Mouse (Mus musculus) ES-Bruce4 (cell line): ENCODE results near the gene Fgfr2. TPM values are rescaled to one million over a fixed set of nuclear protein-coding genes. Genes with fewer than 3 reads are reported as not detected.

Source experiments
- H3K27ac ChIP-seq: 2 replicates; pipeline ENCODE4 v1.5.1; 2012; ENCODE audit warnings: low read length, inconsistent platforms; ENCODE audit not compliant: insufficient read depth
- H3K27me3 ChIP-seq: 2 replicates; pipeline ENCODE4 v1.6.1; 2012; ENCODE audit warnings: mild to moderate bottlenecking, low read length, inconsistent platforms; ENCODE audit not compliant: control insufficient read depth, poor library complexity, insufficient read depth, severe bottlenecking
- H3K36me3 ChIP-seq: 2 replicates; pipeline ENCODE4 v1.6.1; 2012; ENCODE audit warnings: inconsistent platforms, mild to moderate bottlenecking, low read length, moderate library complexity; ENCODE audit not compliant: control insufficient read depth, poor library complexity, insufficient read depth, severe bottlenecking
- H3K4me1 ChIP-seq: one replicate; pipeline ENCODE4 v1.8.1; 2011; ENCODE audit warnings: low read length; ENCODE audit not compliant: control insufficient read depth, insufficient read depth
- H3K4me3 ChIP-seq: 2 replicates; pipeline ENCODE4 v1.5.1; 2011; ENCODE audit warnings: low read depth, mild to moderate bottlenecking, low read length
- H3K9ac ChIP-seq: 2 replicates; pipeline ENCODE4 v1.6.1; 2012; ENCODE audit warnings: low read depth, mild to moderate bottlenecking, inconsistent platforms; ENCODE audit not compliant: poor library complexity, severe bottlenecking
- H3K9me3 ChIP-seq: replicated peaks from 2 replicates; pipeline ENCODE4 v1.6.1; 2012; ENCODE audit warnings: mild to moderate bottlenecking, low read length, inconsistent platforms; ENCODE audit not compliant: control insufficient read depth, poor library complexity, insufficient read depth, severe bottlenecking
- CTCF ChIP-seq: IDR thresholded peaks from one replicate; pipeline ENCODE4 v1.8.1; 2011; ENCODE audit warnings: low read depth, low read length
- EP300 ChIP-seq: IDR thresholded peaks from 2 replicates; pipeline ENCODE4 v1.6.1; 2011; ENCODE audit warnings: low read depth, low read length; ENCODE audit not compliant: insufficient read depth
- POLR2A ChIP-seq: IDR thresholded peaks from one replicate; pipeline ENCODE4 v1.8.1; 2011; ENCODE audit warnings: low read length; ENCODE audit not compliant: insufficient read depth
- polyA plus RNA-seq: library from polyadenylated mRNA; stranded (reverse); fragments of >200 nt; gene quantifications from 2 replicates; pipeline ENCODE4 v1.2.4, GENCODE M21; 2011; ENCODE audit warnings: low read depth; ENCODE audit not compliant: missing spikeins, insufficient read depth, insufficient read length

Fgfr2 gene
- polyA plus RNA-seq, 1 experiment, result 34.8 TPM

DNA sequence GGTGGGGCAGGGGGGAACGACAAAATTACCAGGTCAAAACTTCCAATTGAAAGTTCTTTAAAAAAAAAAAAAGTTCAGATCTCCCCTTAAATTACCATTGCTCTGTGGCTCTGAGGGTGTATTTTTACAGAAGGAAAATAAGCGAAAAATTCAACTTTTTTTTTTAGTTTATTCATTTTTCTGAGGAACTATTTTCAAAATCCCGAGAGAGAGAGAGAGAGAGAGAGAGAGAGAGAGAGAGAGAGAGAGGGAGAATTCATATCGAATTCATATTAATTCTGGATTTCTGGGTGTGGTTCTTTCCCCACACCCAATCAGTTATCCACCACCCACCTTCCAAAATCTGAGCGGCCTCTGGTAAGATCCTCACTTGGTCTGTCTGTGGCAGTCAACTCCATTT lies 1578.3 kb downstream of the Fgfr2 start:
- Histone ChIP-seq H3K4me3 (no peak overlapping the region), H3K9ac (no peak overlapping the region), H3K4me1 (no peaks in the 10 kb centered on the region), H3K36me3 (no peaks in the 10 kb centered on the region), H3K27me3 (peaks cover 52% of the 10 kb centered on the region), H3K27ac (no peak overlapping the region), H3K9me3 (no peaks in the 10 kb centered on the region)
- TF ChIP-seq CTCF (no peak), POLR2A (no peak), EP300 (no peak)

GRCm38 (mm10) chr7:131543623-131544481 lies 1579.3 kb downstream of the Fgfr2 start:
- Histone ChIP-seq H3K27me3 (peaks cover 50% of the 10 kb centered on the region), H3K9ac (peak overlapping the region; percentile 19; the same call in 1 of the 2 replicates), H3K9me3 (no peaks in the 10 kb centered on the region), H3K4me3 (peak overlapping the region; percentile 49), H3K36me3 (no peaks in the 10 kb centered on the region), H3K27ac (no peak overlapping the region), H3K4me1 (no peaks in the 10 kb centered on the region)
- TF ChIP-seq EP300, result no peak
- no peak for TF ChIP-seq POLR2A
- no peak for TF ChIP-seq CTCF

GRCm38 (mm10) chr7:131542872-131543622 lies 1580.1 kb downstream of the Fgfr2 start:
- Histone ChIP-seq H3K4me1 (no peaks in the 10 kb centered on the region), H3K36me3 (no peaks in the 10 kb centered on the region), H3K9ac (peak overlapping the region; percentile 51), H3K4me3 (peak overlapping the region; percentile 53), H3K27me3 (peaks cover 46% of the 10 kb centered on the region), H3K9me3 (no peaks in the 10 kb centered on the region), H3K27ac (no peak overlapping the region)
- TF ChIP-seq EP300, result no peak
- no peak for TF ChIP-seq POLR2A
- TF ChIP-seq CTCF, result no peak

DNA sequence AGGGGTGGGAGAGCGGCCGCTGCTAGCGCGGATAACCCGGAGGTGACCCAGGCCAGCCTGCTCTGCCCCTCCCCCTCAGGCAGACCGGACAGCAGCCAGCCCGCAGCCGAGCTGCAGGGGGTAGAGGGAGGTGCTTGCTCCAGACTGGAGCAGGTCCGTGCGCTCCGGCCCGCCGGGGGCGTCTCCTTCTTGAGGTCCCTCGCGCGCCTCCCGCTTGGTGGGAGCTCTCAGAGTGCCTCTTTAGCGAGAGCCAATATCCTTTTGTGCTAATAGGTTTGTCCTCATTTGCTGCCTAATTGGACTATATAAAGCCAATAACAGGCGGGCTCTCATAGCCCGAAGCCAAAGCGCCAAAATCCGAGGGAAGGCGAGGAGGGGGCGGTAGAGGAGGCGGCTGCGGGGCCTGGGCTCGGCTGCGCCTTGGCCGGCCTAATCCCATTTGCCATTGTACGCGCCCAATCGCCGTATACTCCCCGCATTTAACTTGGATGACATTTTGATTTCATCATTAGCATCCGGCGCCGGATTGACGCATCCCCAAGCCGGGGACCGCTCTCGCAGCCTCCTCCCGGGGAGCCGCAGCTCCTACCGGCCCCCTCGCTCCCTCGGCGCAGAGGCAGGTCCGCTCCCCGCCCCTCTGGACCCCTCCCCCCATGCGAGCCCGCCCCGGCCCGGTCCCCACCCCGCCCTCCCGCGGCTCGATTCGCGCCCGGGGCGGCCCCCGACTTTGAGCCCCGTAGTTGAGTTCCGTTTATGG lies 1580.9 kb downstream of the Fgfr2 start, which contains the start of gene Hmx3:
Hmx3 (plus strand) TSS at position 753 of the 757 bp plus-strand sequence.
- no peaks in the 10 kb centered on the region for H3K9me3 ChIP-seq
- no peaks in the 10 kb centered on the region for H3K4me1 ChIP-seq
- H3K4me3 ChIP-seq, result peak within 1 kb of the TSS; percentile 62
- H3K9ac ChIP-seq, result peak within 1 kb of the TSS; percentile 51
- no peaks in the 10 kb centered on the region for H3K36me3 ChIP-seq
- TF ChIP-seq POLR2A (no peak), EP300 (peak; percentile 41; the same call in 1 of the 2 replicates)
- peaks cover 41% of the 10 kb centered on the region for H3K27me3 ChIP-seq
- H3K27ac ChIP-seq, result no peak within 1 kb of the TSS

- Histone ChIP-seq H3K27me3 (peaks cover 40% of the 10 kb centered on the region), H3K9ac (no peak overlapping the region), H3K36me3 (no peaks in the 10 kb centered on the region), H3K4me1 (no peaks in the 10 kb centered on the region), H3K9me3 (no peaks in the 10 kb centered on the region), H3K4me3 (peak overlapping the region; percentile 62), H3K27ac (no peak overlapping the region)
- TF ChIP-seq POLR2A, result no peak
- no peak for TF ChIP-seq EP300
- TF ChIP-seq CTCF, result no peak
These were observed 1581.7 kb downstream of the Fgfr2 start for GRCm38 (mm10) chr7:131541184-131542114.
